Mouse (Mus musculus): ENCODE data around the gene Phf3. TPM values are rescaled to one million over a fixed set of nuclear protein-coding genes. Genes with fewer than 3 reads are reported as not detected.
"Not testable (repeated sequence)": the region's sequence is repeated elsewhere in the genome, so short reads cannot be mapped to it uniquely, and the experiment has no call there.

Phf3 gene
- 13.4 and 16.6 TPM in 2 replicates for polyA plus RNA-seq (2015; fragmentation: Nextera tagmentation; extraction: Ambion mirVana)

GRCm38 (mm10) chr1:30873541-30874260 lies at the start of gene Phf3:
TSS of gene Phf3 (minus strand) at chr1:30873921.
- peaks cover 19% of the 10 kb centered on the region for H3K4me1 ChIP-seq (replicated peaks)
- H3K27me3 ChIP-seq: no peaks in the 10 kb centered on the region
- peak; percentile 90 for ATAC-seq (ENCODE audit: low read depth)
- under 1% methylated on average over 63 of the region's 85 CpGs for WGBS (ENCODE audit: insufficient replicate concordance)
- H3K27ac ChIP-seq: peak within 1 kb of the TSS; percentile 95
- no peaks in the 10 kb centered on the region for H3K9me3 ChIP-seq (replicated peaks)
- H3K4me2 ChIP-seq: peak within 1 kb of the TSS; percentile 74
- no peaks in the 10 kb centered on the region for H3K36me3 ChIP-seq
- H3K9ac ChIP-seq: peak within 1 kb of the TSS; percentile 96
- H3K4me3 ChIP-seq (replicated peaks): peak within 1 kb of the TSS; percentile 94
- peak; percentile 78 for DNase-seq

GRCm38 (mm10) chr1:30922237-30922636 lies 48.5 kb upstream of the Phf3 start:
- no peak overlapping the region for H3K4me3 ChIP-seq (replicated peaks)
- no peaks in the 10 kb centered on the region for H3K4me1 ChIP-seq (replicated peaks)
- DNase-seq (no peak), ATAC-seq (ENCODE audit: low read depth) (no peak)
- 69% methylated on average over 3 of the region's 3 CpGs for whole genome bisulfite sequencing (ENCODE audit: insufficient replicate concordance)
- no peak overlapping the region for H3K4me2 ChIP-seq
- peaks cover 13% of the 10 kb centered on the region; the same call in 1 of the 2 replicates for H3K9me3 ChIP-seq (replicated peaks)
- H3K27ac ChIP-seq: no peak overlapping the region
- H3K9ac ChIP-seq: no peak overlapping the region
- no peaks in the 10 kb centered on the region for H3K27me3 ChIP-seq
- H3K36me3 ChIP-seq: no peaks in the 10 kb centered on the region

- Histone ChIP-seq H3K4me3 (replicated peaks) (no peak overlapping the region), H3K4me2 (no peak overlapping the region), H3K27ac (no peak overlapping the region), H3K9me3 (replicated peaks) (peaks cover 13% of the 10 kb centered on the region; the same call in 1 of the 2 replicates), H3K36me3 (no peaks in the 10 kb centered on the region), H3K4me1 (replicated peaks) (no peaks in the 10 kb centered on the region), H3K9ac (no peak overlapping the region), H3K27me3 (no peaks in the 10 kb centered on the region)
- ATAC-seq (ENCODE audit: low read depth) (no peak), DNase-seq (no peak)
Observed at GRCm38 (mm10) chr1:30921252-30921651, 47.5 kb upstream of the Phf3 start.

- Histone ChIP-seq H3K36me3 (no peaks in the 10 kb centered on the region), H3K4me1 (replicated peaks) (no peaks in the 10 kb centered on the region), H3K9ac (no peak overlapping the region), H3K27me3 (no peaks in the 10 kb centered on the region), H3K4me2 (no peak overlapping the region), H3K4me3 (replicated peaks) (no peak overlapping the region), H3K27ac (no peak overlapping the region), H3K9me3 (replicated peaks) (peaks cover 13% of the 10 kb centered on the region; the same call in 1 of the 2 replicates)
- 61% methylated on average over 1 of the region's 1 CpGs for WGBS (ENCODE audit: insufficient replicate concordance)
- no peak for DNase-seq
- no peak for ATAC-seq (ENCODE audit: low read depth)
Observed at GRCm38 (mm10) chr1:30920620-30921177, 47.0 kb upstream of the Phf3 start.

GRCm38 (mm10) chr1:30910172-30910571 lies 36.5 kb upstream of the Phf3 start:
- Histone ChIP-seq H3K27me3 (no peaks in the 10 kb centered on the region), H3K36me3 (no peaks in the 10 kb centered on the region), H3K9me3 (replicated peaks) (no peaks in the 10 kb centered on the region), H3K9ac (no peak overlapping the region), H3K4me1 (replicated peaks) (no peaks in the 10 kb centered on the region), H3K27ac (no peak overlapping the region), H3K4me3 (replicated peaks) (no peak overlapping the region), H3K4me2 (no peak overlapping the region)
- no peak for DNase-seq
- ATAC-seq (ENCODE audit: low read depth): no peak
- WGBS (ENCODE audit: insufficient replicate concordance): 23% methylated on average over 3 of the region's 3 CpGs

- H3K27me3 ChIP-seq: no peaks in the 10 kb centered on the region
- no peak for ATAC-seq (ENCODE audit: low read depth)
- WGBS (ENCODE audit: insufficient replicate concordance): 61% methylated on average over 4 of the region's 4 CpGs
- no peak overlapping the region for H3K27ac ChIP-seq
- no peak overlapping the region for H3K4me2 ChIP-seq
- no peak overlapping the region for H3K9ac ChIP-seq
- DNase-seq: no peak
- no peaks in the 10 kb centered on the region for H3K36me3 ChIP-seq
- H3K4me1 ChIP-seq (replicated peaks): no peaks in the 10 kb centered on the region
- H3K4me3 ChIP-seq (replicated peaks): no peak overlapping the region
- no peaks in the 10 kb centered on the region for H3K9me3 ChIP-seq (replicated peaks)
Observed at GRCm38 (mm10) chr1:30908797-30909196, 35.1 kb upstream of the Phf3 start.

- no peaks in the 10 kb centered on the region for H3K27me3 ChIP-seq
- no peaks in the 10 kb centered on the region for H3K9me3 ChIP-seq (replicated peaks)
- H3K4me1 ChIP-seq (replicated peaks): no peaks in the 10 kb centered on the region
- H3K4me2 ChIP-seq: no peak overlapping the region
- no peak overlapping the region for H3K9ac ChIP-seq
- 59% methylated on average over 3 of the region's 3 CpGs for WGBS (ENCODE audit: insufficient replicate concordance)
- no peak overlapping the region for H3K27ac ChIP-seq
- no peaks in the 10 kb centered on the region for H3K36me3 ChIP-seq
- no peak for DNase-seq
- H3K4me3 ChIP-seq (replicated peaks): no peak overlapping the region
- no peak for ATAC-seq (ENCODE audit: low read depth)
Observed at GRCm38 (mm10) chr1:30903480-30904218, 29.9 kb upstream of the Phf3 start.

GRCm38 (mm10) chr1:30898691-30899090 lies 25.0 kb upstream of the Phf3 start:
- Histone ChIP-seq H3K9ac (no peak overlapping the region), H3K36me3 (no peaks in the 10 kb centered on the region), H3K4me2 (no peak overlapping the region), H3K4me3 (replicated peaks) (no peak overlapping the region), H3K9me3 (replicated peaks) (no peaks in the 10 kb centered on the region), H3K27ac (no peak overlapping the region), H3K27me3 (no peaks in the 10 kb centered on the region), H3K4me1 (replicated peaks) (no peaks in the 10 kb centered on the region)
- 53% methylated on average over 2 of the region's 2 CpGs for WGBS (ENCODE audit: insufficient replicate concordance)
- ATAC-seq (ENCODE audit: low read depth): no peak
- no peak for DNase-seq

- H3K4me2 ChIP-seq; ATAC-seq (ENCODE audit: low read depth); H3K27ac ChIP-seq; H3K4me1 ChIP-seq (replicated peaks); H3K36me3 ChIP-seq; H3K9me3 ChIP-seq (replicated peaks); H3K4me3 ChIP-seq (replicated peaks); DNase-seq; H3K9ac ChIP-seq; H3K27me3 ChIP-seq: not testable (repeated sequence)
Observed at GRCm38 (mm10) chr1:30895366-30895765, 21.6 kb upstream of the Phf3 start.

- not testable (repeated sequence) for H3K27ac ChIP-seq; H3K36me3 ChIP-seq; H3K4me2 ChIP-seq; DNase-seq; H3K4me3 ChIP-seq (replicated peaks); H3K4me1 ChIP-seq (replicated peaks); ATAC-seq (ENCODE audit: low read depth); H3K9ac ChIP-seq; H3K9me3 ChIP-seq (replicated peaks); H3K27me3 ChIP-seq
- 74% methylated on average over 1 of the region's 1 CpGs for WGBS (ENCODE audit: insufficient replicate concordance)
Observed at GRCm38 (mm10) chr1:30883806-30884205, 10.1 kb upstream of the Phf3 start.

- Histone ChIP-seq H3K4me1 (replicated peaks) (peaks cover 19% of the 10 kb centered on the region), H3K27ac (no peak overlapping the region), H3K9me3 (replicated peaks) (no peaks in the 10 kb centered on the region), H3K4me2 (no peak overlapping the region), H3K36me3 (no peaks in the 10 kb centered on the region), H3K4me3 (replicated peaks) (no peak overlapping the region), H3K27me3 (no peaks in the 10 kb centered on the region), H3K9ac (no peak overlapping the region)
- no peak for ATAC-seq (ENCODE audit: low read depth)
- DNase-seq: no peak
Observed at GRCm38 (mm10) chr1:30875746-30876145, 2.0 kb upstream of the Phf3 start.
